Mouse (Mus musculus): ENCODE data around the gene Gpr132.

The Gpr132 gene

GRCm38 (mm10) chr12:112877073-112877576, 9.1 kb upstream of the Gpr132 start:
- in situ Hi-C loops (cut with MseI, MboI) = no loop called here

GRCm38 (mm10) chr12:112876332-112877072, 8.5 kb upstream of the Gpr132 start:
- in situ Hi-C loops (cut with MseI, MboI) = no loop called here

DNA sequence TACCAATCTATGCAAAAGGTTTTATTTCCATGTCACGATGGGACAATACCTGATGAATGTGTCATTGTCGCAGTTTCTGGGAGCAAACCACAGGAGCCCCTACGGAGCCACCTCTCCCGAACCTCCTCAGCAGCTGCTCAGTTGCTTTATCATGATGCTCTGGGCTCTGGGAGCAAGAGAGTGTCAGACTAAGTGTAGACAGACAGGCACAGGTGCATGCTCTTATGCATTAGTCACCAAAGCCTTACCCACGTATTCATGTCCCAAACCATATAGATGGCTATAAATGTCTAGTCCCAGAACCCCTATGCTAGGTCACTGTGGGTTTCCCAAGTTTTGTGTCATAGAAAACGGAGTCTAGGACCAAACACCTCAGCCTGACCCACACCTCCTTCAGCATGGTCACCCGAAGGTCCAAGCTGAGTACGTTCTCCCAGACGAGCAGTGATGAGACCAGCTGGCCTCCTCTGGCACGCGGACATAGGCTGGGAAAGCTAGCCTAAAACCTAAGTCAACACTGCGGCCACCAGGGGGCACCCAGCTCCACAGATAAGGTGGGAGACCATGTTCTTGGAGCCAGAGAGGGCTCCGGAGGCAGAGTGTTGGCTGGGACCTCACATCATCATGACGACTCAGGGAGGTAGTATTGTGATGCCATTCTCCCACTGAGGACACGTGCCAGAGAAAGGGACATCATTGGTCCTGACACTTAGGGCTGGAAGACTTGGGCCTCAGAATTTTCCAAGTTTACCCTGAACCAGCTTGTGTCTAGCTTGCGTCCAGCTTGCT, 7.4 kb upstream of the Gpr132 start:
- in situ Hi-C loops (cut with MseI, MboI) = no loop called here

- in situ Hi-C loops (cut with MseI, MboI) = no loop called here
Measured at GRCm38 (mm10) chr12:112874199-112874598, 6.2 kb upstream of the Gpr132 start.

DNA sequence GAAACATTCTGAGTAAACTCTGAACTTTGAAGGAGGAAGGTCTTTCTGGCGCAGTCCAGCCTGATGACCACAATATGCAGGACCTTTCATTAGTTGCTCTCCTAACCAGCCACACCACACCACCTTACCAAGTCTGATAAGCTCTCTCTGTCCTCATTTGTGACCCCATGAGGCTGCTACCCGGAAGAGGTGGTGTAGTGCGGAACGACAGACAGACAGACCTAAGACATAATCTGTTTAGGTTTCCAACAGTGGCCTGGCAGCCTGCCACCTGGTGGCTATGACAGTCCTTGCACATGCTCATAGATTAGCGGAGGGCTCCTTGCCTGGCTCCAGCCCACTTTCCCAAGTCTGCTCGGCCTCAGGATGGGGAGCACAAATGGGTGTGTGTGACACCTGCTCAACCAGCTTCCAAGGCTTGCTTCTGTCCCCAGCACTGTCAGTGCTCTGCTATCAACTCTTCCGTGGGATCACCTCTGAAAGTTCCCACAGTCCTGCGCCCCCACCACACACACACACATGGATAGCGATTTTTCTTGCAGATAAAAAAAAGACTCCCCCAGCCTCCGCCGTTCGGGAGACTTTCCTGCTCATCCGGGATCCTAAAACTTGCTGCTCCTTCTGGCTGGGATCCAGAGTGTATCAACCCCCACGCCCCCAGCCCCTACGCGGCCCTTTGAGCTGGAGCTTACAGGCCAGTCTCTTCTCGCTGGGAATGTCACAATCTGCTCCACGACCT, 5.6 kb upstream of the Gpr132 start:
- in situ Hi-C loops (cut with MseI, MboI) = no loop called here

GRCm38 (mm10) chr12:112872991-112873390, 5.0 kb upstream of the Gpr132 start:
- in situ Hi-C loops (cut with MseI, MboI) = no loop called here

- in situ Hi-C loops (cut with MseI, MboI) = no loop called here
Measured at GRCm38 (mm10) chr12:112871272-112871671, 3.2 kb upstream of the Gpr132 start.

- in situ Hi-C loops (cut with MseI, MboI) = no loop called here
Measured at GRCm38 (mm10) chr12:112870775-112871174, 2.7 kb upstream of the Gpr132 start.

DNA sequence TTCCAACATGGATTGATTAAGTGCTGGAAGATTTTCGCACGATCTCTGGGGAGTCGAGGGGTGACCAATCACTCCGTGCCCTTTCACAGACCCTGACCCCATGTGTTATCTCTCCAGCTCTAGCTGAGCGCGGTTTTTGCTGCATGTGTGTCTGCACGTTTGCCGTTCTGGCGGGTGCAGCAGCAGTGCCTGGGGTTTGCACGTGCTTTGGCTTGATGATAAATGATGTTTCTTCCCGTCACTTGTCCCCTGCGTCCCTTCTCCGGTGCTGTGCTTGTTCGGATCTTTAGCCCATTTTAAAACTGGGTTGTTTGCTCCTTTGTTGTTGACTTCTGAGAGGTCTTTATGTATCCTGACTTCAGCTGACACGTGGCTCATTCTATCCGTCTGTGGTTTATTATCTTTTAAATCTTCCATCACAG, 1.8 kb upstream of the Gpr132 start:
- in situ Hi-C loops (cut with MseI, MboI) = no loop called here

GRCm38 (mm10) chr12:112867106-112867674, 838 bp downstream of the Gpr132 start:
- in situ Hi-C loops (cut with MseI, MboI) = no loop called here

DNA sequence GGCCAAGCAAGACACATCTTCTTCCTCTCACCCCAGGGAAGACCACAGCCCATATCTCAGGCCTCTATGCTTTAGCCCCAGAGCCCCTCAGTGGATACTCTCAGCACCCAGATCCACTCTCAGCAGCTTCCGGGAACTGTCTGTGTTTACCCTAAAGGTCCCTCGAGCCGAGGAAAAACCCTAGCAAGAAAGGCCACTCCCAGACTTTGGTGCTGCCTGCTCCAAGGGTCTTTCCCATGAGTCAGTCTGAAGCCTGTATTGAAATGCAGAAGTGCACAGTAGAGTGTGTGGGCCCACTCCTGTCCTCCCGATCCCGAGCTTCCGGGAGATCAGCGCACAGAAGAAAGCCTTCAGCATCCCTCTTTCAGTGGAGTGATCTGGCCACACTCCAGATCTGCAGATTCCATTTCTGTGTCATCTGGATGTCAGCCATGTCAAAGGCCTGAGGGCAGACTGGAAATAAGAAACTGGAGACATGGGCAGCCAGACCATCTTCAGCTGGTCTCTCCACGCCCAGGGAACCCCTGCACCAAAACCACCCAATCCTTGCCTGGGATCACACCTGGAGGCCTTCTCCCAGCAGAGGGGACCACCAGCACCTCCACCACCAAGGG, 1.5 kb downstream of the Gpr132 start:
- in situ Hi-C loops (cut with MseI, MboI) = no loop called here

DNA sequence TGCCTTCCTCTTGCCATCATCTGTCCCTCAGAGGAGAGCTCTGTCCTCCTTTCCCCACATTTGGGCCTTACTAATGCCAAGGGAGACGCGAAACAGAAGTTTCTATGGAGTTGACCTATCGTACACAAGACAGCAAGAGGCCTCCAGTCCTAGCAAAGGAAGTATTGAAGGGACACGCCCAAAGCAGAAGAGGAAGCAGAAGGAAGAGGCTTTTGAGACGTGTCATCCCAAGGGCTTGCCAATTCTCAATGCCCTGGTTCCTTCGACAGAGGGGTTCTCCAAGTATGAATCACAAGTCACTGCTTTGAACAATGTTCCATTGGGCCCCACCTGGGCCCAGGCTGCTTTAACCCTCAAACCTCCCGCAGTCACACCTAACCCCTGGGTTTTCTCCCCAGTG, 3.2 kb downstream of the Gpr132 start:
- in situ Hi-C loops (cut with MseI, MboI) = no loop called here

GRCm38 (mm10) chr12:112861911-112862321, 6.1 kb downstream of the Gpr132 start:
- in situ Hi-C loops (cut with MseI, MboI) = no loop called here

DNA sequence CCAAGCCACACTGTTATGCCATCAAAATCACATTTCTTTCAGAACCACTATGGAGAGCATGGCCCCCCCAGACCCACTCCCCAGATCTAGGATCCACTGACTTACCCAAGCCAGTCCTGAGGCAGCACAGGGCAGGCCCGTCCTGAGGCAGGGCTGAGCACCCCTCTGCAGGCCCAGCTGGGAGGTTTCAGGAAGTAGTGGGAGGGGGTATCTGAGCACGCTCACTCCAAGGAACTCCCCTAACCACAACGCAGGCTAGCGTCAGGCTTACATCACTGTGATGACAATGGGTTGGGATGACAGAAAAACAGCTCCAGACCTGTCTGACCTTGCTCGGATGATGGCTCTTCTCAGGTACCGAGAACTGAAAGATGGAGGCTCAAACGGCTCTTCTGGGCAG, 7.3 kb downstream of the Gpr132 start:
- in situ Hi-C loops (cut with MseI, MboI) = no loop called here

DNA sequence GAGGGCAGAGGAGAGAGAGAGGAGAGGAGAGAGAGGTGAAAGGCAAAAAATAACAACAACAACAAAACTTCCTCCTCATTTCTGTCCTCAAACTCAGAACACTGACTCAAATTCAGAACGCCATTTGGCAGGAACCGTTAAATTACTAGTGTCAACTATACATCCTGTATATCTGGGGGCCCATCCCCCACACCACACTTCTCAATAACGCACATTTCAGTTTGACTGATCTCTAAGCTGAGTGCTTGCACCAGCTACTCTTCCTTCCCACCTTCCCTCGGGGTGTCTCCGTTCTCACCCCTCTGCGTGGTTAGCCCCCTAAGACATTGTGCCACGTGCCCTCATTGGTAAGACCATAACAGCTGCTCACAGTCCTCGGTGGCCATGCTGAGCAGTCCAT, 8.1 kb downstream of the Gpr132 start:
- in situ Hi-C loops (cut with MseI, MboI) = no loop called here

DNA sequence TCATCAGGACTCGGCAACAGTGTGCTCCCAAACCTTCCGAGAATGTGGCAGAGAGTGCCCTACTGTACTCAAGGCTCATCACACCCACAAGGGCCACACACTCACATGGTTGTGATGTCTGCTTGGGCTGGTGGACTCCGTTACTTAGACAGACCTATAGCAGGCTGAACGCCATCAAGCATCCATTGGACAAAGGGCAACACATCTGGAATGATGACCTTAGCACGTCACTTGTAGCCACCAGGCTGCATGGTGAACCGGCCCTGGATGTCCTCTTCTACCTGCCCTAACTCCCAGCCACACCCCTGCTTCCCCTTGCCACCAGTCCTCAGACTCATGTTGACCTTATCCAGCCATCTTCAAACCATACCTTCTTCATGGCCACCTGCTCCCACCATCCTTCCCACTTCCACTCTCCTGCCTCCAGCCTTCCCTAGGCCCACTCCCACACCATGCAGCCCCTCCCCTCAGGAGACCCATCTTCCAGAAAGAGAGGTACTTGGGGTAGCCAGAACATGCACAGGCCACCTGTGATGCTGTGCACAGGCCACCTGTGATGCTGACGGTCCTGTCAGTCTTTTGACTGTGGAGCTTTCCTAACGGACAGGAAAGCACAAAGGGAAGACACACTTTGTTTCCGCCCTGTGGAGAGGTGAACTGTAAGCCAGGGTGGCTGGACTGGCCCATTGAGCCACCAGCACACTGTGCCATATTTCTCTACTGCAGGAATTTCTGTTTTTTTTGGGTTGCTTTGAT, 9.3 kb downstream of the Gpr132 start:
- in situ Hi-C loops (cut with MseI, MboI) = no loop called here

- in situ Hi-C loops (cut with MseI, MboI) = no loop called here
Measured at GRCm38 (mm10) chr12:112857021-112857925, 10.8 kb downstream of the Gpr132 start.

- in situ Hi-C loops (cut with MseI, MboI) = no loop called here
Measured at GRCm38 (mm10) chr12:112856338-112856737, 11.7 kb downstream of the Gpr132 start.

DNA sequence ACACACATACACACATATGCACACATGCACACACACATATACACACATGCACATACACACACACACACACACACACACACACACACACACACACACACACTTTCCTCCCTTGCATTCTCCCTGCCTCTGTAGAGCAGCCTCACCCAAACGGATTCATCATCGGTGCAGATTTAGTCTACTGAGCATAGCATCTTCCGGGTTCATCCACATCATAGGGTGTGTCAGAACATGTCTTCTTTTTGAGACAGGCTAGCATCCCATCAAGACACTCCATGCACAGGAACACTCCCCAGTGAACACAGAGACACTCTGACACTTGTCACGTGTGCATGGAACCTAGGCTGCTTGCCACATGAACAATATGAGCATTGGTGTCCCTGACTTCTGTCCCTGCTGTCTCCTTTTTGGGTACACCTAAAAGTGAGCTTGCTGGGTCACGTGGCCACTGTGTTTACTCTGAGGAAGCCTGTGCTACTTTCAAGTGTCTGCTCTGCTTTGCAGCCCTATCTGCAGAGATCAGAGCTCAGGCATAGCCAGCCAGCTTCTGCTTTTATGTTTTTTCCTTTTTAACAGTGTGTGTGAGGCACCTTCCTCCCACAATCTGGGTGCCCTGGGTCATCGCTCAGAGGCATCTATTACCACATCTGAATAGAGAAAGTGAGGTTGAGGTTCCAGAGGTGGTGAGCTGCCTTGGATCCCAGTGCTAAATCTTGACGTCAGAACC, 13.3 kb downstream of the Gpr132 start:
- in situ Hi-C loops (cut with MseI, MboI) = no loop called here

Measured in mouse trophoblast stem cell (cell line).